Mouse (Mus musculus): ENCODE results near the gene Pafah1b1. TPM values are rescaled to one million over a fixed set of nuclear protein-coding genes. Genes with fewer than 3 reads are reported as not detected.

The Pafah1b1 gene
- polyA plus RNA-seq, 1 experiment from 2014 or later = 44.9 TPM

DNA sequence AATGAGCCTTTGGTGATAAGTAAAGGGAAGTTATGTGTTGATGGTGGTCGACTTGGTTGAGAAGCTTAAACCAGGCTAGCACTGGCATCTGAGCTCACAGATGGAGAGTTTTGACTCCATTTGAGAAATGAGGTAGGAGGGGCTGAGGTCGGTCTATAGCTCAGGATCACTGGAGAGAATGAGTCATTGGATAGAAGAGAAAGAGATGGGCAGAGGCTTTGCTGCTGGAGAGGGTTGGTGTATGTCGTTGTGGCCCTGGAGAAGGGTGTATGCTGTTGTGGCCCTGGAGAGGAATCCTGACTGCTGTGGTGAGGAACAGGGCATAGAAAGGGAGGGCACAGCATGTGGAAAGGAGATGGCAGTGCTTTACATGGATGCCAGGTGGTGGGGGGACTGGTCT lies 68.5 kb downstream of the Pafah1b1 start:
- no peaks in the 10 kb centered on the region for H3K27me3 ChIP-seq (ENCODE audit: control insufficient read depth, insufficient read depth, low read depth, low read length)
- H3K9ac ChIP-seq (ENCODE audit: low read length) = no peak overlapping the region
- H3K4me2 ChIP-seq (ENCODE audit: low read depth, low read length) = no peak overlapping the region
- 77% methylated on average over 3 of the region's 3 CpGs for WGBS
- H3K4me1 ChIP-seq (replicated peaks; ENCODE audit: control insufficient read depth, insufficient read depth, low read length) = peaks cover 9% of the 10 kb centered on the region
- no peak overlapping the region for H3K4me3 ChIP-seq (ENCODE audit: low read length)
- H3K36me3 ChIP-seq (ENCODE audit: control insufficient read depth, insufficient read depth, low read length) = peaks cover 32% of the 10 kb centered on the region
- peaks cover 2% of the 10 kb centered on the region; the same call in 1 of the 2 replicates for H3K9me3 ChIP-seq (ENCODE audit: control insufficient read depth, low read length)
- ATAC-seq (ENCODE audit: low read depth) = no peak
- H3K27ac ChIP-seq (ENCODE audit: low read length) = no peak overlapping the region

DNA sequence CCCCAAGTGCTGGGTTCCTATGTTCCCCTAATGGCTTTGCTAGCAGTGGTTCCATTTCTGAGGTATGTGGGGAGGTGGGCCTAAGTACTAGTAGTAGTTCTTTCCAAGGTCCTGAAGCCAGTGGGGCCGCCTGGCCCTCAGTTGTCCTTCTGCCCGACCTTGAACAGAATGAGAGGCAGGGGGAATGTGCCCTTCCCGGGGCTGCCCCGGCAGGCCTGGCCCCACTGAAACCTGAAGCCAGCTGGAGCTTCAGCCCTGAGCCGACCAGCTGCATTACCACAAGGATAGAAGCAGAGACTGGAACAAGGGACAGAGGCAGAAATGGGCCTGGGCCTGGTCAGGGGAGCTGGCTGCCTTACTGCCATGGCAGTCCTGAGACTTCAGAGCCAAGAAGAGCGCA lies 71.1 kb downstream of the Pafah1b1 start:
- H3K36me3 ChIP-seq (ENCODE audit: control insufficient read depth, insufficient read depth, low read length) = peaks cover 14% of the 10 kb centered on the region
- H3K27me3 ChIP-seq (ENCODE audit: control insufficient read depth, insufficient read depth, low read depth, low read length) = no peaks in the 10 kb centered on the region
- no peak for ATAC-seq (ENCODE audit: low read depth)
- WGBS = 58% methylated on average over 6 of the region's 6 CpGs
- no peak overlapping the region for H3K27ac ChIP-seq (ENCODE audit: low read length)
- H3K4me3 ChIP-seq (ENCODE audit: low read length) = no peak overlapping the region
- peaks cover 1% of the 10 kb centered on the region; the same call in 1 of the 2 replicates for H3K9me3 ChIP-seq (ENCODE audit: control insufficient read depth, low read length)
- H3K9ac ChIP-seq (ENCODE audit: low read length) = no peak overlapping the region
- H3K4me1 ChIP-seq (replicated peaks; ENCODE audit: control insufficient read depth, insufficient read depth, low read length) = peaks cover 24% of the 10 kb centered on the region
- no peak overlapping the region for H3K4me2 ChIP-seq (ENCODE audit: low read depth, low read length)

DNA sequence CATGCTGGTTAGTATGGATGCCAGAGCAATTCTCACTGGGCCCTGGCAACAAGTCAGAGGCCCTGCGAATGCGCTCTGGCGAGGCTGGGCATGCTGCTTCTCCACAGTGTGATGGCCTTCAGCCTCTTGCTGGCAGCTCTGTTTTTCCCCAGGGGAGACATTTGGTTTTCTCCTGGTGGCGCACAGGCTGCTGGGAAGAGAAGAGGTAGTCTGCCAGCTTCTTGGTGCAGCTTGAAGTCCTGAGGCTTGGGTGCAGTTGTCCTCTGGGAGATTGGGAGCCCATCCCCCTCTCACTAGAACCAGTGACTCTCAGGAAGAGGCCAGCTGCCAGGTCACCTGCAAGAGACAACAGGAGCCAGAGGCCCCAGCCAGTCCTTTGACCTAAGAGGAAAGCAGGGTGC lies 71.7 kb downstream of the Pafah1b1 start:
- Histone ChIP-seq H3K4me3 (ENCODE audit: low read length) (no peak overlapping the region), H3K36me3 (ENCODE audit: control insufficient read depth, insufficient read depth, low read length) (peaks cover 8% of the 10 kb centered on the region), H3K4me1 (replicated peaks; ENCODE audit: control insufficient read depth, insufficient read depth, low read length) (peaks cover 24% of the 10 kb centered on the region), H3K27me3 (ENCODE audit: control insufficient read depth, insufficient read depth, low read depth, low read length) (no peaks in the 10 kb centered on the region), H3K27ac (ENCODE audit: low read length) (no peak overlapping the region), H3K4me2 (ENCODE audit: low read depth, low read length) (no peak overlapping the region), H3K9me3 (ENCODE audit: control insufficient read depth, low read length) (no peaks in the 10 kb centered on the region), H3K9ac (ENCODE audit: low read length) (no peak overlapping the region)
- ATAC-seq (ENCODE audit: low read depth) = no peak
- 92% methylated on average over 4 of the region's 4 CpGs for WGBS

DNA sequence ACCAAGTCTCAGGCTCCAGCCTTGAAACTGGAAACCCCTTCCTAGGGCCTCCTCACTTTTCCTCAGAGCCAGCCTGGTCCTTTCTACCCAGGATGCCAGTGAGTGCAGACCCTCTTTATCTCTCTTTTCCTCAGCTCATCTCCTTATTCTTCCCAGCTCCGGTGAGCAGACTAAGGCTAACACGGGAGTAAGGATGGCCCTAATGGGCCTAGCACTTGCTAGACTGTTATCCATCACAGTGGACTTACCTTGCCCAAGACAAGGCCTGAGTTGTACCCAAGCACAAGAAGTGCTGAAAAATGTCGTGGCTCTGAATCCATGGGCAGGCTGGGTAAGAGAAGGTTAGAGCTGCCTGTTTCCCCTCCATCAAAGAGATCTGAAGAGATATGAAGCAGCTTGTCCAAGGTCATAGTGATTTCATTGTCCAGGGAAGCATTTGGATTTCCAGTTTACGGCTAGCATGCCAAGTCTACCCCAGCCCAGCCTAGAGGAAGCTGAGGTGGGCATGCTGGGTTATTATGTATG lies 73.8 kb downstream of the Pafah1b1 start:
- H3K4me2 ChIP-seq (ENCODE audit: low read depth, low read length) = peak overlapping the region; percentile 78
- no peaks in the 10 kb centered on the region for H3K36me3 ChIP-seq (ENCODE audit: control insufficient read depth, insufficient read depth, low read length)
- no peaks in the 10 kb centered on the region for H3K9me3 ChIP-seq (ENCODE audit: control insufficient read depth, low read length)
- peak overlapping the region; percentile 95 for H3K4me3 ChIP-seq (ENCODE audit: low read length)
- H3K9ac ChIP-seq (ENCODE audit: low read length) = peak overlapping the region; percentile 86
- H3K27ac ChIP-seq (ENCODE audit: low read length) = peak overlapping the region; percentile 28; the same call in 1 of the 2 replicates
- WGBS = 39% methylated on average over 4 of the region's 4 CpGs
- no peak for ATAC-seq (ENCODE audit: low read depth)
- H3K4me1 ChIP-seq (replicated peaks; ENCODE audit: control insufficient read depth, insufficient read depth, low read length) = peaks cover 24% of the 10 kb centered on the region
- no peaks in the 10 kb centered on the region for H3K27me3 ChIP-seq (ENCODE audit: control insufficient read depth, insufficient read depth, low read depth, low read length)

DNA sequence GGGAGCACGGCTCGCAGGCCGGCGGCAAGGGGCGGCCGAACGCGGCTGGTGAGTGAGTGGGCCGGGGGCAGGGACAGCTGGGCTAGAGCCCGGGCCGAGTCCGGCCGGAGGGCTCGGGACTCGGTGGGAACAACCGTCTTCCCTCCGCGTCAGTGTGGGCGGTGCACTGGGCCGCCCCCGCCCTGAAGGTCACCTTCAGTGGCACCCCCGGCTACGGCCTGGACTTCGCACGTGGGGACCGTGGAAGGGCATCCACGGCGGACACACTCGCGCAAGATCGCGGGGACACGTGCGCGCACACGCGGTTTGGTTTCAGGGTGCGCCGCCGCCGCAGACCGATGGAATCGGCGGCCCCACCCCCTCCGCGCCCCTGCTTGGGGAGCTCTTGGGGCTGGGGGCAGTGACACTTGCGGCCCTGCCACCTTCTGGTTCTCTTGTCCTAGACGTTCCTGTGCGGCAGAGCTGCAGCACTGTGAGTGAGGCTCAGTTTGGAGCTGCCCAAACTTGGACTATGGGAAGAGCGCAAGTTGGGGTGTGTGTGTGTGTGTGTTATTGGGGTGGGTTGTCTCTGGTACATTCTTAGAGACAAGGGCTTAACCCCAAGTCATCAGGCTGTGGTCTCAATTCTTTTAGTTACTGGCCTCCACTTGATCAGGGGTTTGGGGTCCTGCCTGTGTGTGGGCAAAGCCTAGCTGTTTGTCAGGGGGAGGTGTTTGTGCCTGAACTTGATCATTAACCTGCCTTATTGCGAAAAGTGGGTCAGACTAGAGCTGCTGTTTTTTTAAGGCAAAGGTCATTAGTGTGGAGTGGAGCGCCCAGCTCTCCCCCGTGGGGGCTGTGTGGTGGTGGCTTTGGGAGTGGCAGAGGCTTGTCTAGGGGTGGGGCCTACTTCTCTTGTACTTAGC lies 74.6 kb downstream of the Pafah1b1 start:
- peak overlapping the region; percentile 78 for H3K4me2 ChIP-seq (ENCODE audit: low read depth, low read length)
- peaks cover 24% of the 10 kb centered on the region for H3K4me1 ChIP-seq (replicated peaks; ENCODE audit: control insufficient read depth, insufficient read depth, low read length)
- peak; percentile 41 for ATAC-seq (ENCODE audit: low read depth)
- H3K27me3 ChIP-seq (ENCODE audit: control insufficient read depth, insufficient read depth, low read depth, low read length) = no peaks in the 10 kb centered on the region
- peak overlapping the region; percentile 86 for H3K9ac ChIP-seq (ENCODE audit: low read length)
- H3K36me3 ChIP-seq (ENCODE audit: control insufficient read depth, insufficient read depth, low read length) = no peaks in the 10 kb centered on the region
- peak overlapping the region; percentile 61 for H3K27ac ChIP-seq (ENCODE audit: low read length)
- H3K9me3 ChIP-seq (ENCODE audit: control insufficient read depth, low read length) = no peaks in the 10 kb centered on the region
- WGBS = under 1% methylated on average over 49 of the region's 53 CpGs
- H3K4me3 ChIP-seq (ENCODE audit: low read length) = peak overlapping the region; percentile 95

DNA sequence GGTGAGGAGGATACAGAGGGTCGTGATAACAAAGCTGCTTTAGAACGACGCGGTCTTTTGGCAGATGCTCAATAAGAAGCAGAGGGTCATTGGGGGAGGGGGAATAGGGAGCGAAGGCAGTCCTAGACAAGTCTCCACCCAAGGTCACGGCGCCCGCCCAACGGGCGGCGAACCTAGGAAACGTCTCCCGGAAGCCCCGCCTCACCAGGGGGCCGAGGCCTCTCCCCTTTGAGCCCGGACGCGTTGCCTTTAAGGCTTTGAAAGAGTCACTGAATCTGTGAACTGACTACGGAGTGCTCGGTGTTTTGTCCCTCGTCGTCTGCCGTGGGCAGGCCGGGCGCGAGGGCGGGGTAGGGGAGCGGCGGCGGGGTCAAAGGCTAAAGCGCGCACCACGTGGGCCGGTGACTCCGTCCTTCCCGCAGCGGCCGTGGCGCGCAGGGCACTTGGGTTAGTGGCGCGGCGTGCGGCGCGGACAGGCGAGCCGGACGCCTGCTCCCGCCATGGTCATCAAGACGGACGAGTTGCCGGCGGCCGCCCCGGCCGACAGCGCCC lies 75.3 kb downstream of the Pafah1b1 start, which contains the start of gene Cluh:
Gene Cluh (plus strand): TSS at position 401 of the 552 bp plus-strand sequence.
- Histone ChIP-seq H3K27me3 (ENCODE audit: control insufficient read depth, insufficient read depth, low read depth, low read length) (no peaks in the 10 kb centered on the region), H3K36me3 (ENCODE audit: control insufficient read depth, insufficient read depth, low read length) (no peaks in the 10 kb centered on the region), H3K4me2 (ENCODE audit: low read depth, low read length) (peak within 1 kb of the TSS; percentile 78), H3K27ac (ENCODE audit: low read length) (peak within 1 kb of the TSS; percentile 61), H3K9ac (ENCODE audit: low read length) (peak within 1 kb of the TSS; percentile 86), H3K4me1 (replicated peaks; ENCODE audit: control insufficient read depth, insufficient read depth, low read length) (peaks cover 24% of the 10 kb centered on the region), H3K4me3 (ENCODE audit: low read length) (peak within 1 kb of the TSS; percentile 95), H3K9me3 (ENCODE audit: control insufficient read depth, low read length) (no peaks in the 10 kb centered on the region)
- under 1% methylated on average over 52 of the region's 58 CpGs for WGBS
- peak; percentile 96 for ATAC-seq (ENCODE audit: low read depth)

DNA sequence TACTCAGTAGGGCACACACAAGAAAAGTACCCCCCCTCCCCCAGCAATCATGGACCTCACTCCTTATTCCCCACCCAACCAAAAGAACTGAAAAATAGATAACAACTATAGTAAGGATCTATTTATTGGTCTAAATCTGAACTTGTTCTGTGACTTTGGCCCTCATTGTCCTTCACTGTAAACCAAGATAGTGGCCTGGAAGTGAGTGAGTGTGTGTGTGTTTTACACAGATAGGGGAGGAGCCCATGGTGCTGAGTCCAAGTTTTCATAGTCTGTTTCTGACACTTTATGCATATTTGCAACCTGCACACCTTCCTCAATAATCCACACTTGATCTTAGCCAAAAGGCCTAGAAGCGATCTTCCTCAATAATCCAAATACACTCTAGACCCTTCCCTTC lies 75.8 kb downstream of the Pafah1b1 start:
- Histone ChIP-seq H3K27ac (ENCODE audit: low read length) (peak overlapping the region; percentile 41), H3K4me1 (replicated peaks; ENCODE audit: control insufficient read depth, insufficient read depth, low read length) (peaks cover 24% of the 10 kb centered on the region), H3K9ac (ENCODE audit: low read length) (peak overlapping the region; percentile 86), H3K4me2 (ENCODE audit: low read depth, low read length) (peak overlapping the region; percentile 78), H3K4me3 (ENCODE audit: low read length) (peak overlapping the region; percentile 95), H3K9me3 (ENCODE audit: control insufficient read depth, low read length) (no peaks in the 10 kb centered on the region), H3K36me3 (ENCODE audit: control insufficient read depth, insufficient read depth, low read length) (no peaks in the 10 kb centered on the region), H3K27me3 (ENCODE audit: control insufficient read depth, insufficient read depth, low read depth, low read length) (no peaks in the 10 kb centered on the region)
- peak; percentile 24 for ATAC-seq (ENCODE audit: low read depth)
- WGBS = 10% methylated on average over 1 of the region's 1 CpGs

DNA sequence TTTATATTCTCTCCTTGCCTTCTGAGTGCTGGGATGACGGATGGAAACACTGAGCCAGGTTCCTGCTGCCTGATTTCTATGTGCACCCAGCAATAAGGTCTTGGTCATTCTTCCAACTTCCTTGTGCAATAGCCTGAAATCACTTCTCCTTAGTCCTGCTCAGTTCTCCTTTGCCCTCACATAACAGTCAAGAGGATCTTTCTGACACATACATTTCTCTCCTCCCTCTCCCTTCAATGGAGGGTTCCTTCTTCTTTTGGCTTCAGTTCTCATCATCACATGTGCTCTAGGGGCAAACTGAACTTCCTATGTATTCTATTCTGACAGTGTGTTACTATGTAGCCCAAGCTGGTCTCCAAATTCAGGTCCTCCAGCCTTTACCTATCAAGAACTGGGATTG lies 76.5 kb downstream of the Pafah1b1 start:
- Histone ChIP-seq H3K36me3 (ENCODE audit: control insufficient read depth, insufficient read depth, low read length) (no peaks in the 10 kb centered on the region), H3K4me3 (ENCODE audit: low read length) (no peak overlapping the region), H3K27me3 (ENCODE audit: control insufficient read depth, insufficient read depth, low read depth, low read length) (no peaks in the 10 kb centered on the region), H3K4me1 (replicated peaks; ENCODE audit: control insufficient read depth, insufficient read depth, low read length) (peaks cover 24% of the 10 kb centered on the region), H3K4me2 (ENCODE audit: low read depth, low read length) (no peak overlapping the region), H3K9me3 (ENCODE audit: control insufficient read depth, low read length) (no peaks in the 10 kb centered on the region), H3K27ac (ENCODE audit: low read length) (no peak overlapping the region), H3K9ac (ENCODE audit: low read length) (no peak overlapping the region)
- ATAC-seq (ENCODE audit: low read depth) = no peak
- 87% methylated on average over 1 of the region's 1 CpGs for WGBS

DNA sequence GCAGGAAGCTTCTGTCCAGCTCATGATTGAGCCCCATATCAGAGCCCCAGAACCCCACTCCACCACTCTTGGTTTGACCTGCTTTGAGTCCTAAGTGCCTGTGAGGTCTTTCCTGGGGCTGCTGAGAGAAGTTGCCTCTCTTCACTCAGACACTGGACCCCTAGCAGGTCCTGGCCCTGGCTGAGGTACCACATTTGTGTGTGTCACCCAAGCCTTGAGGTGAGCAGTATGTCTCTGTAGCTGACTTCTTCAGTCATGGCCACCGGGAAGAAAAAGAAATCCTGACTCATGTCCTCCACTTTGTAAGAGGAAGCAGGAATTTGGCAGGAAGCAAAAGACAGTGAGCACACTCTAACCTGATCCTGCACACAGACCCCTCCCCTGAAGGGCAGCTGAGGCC lies 84.8 kb downstream of the Pafah1b1 start:
- peaks cover 21% of the 10 kb centered on the region for H3K4me1 ChIP-seq (replicated peaks; ENCODE audit: control insufficient read depth, insufficient read depth, low read length)
- H3K27me3 ChIP-seq (ENCODE audit: control insufficient read depth, insufficient read depth, low read depth, low read length) = no peaks in the 10 kb centered on the region
- H3K36me3 ChIP-seq (ENCODE audit: control insufficient read depth, insufficient read depth, low read length) = no peaks in the 10 kb centered on the region
- peak overlapping the region; percentile 82; the same call in 1 of the 2 replicates for H3K4me2 ChIP-seq (ENCODE audit: low read depth, low read length)
- no peak overlapping the region for H3K4me3 ChIP-seq (ENCODE audit: low read length)
- H3K9me3 ChIP-seq (ENCODE audit: control insufficient read depth, low read length) = no peaks in the 10 kb centered on the region
- WGBS = 56% methylated on average over 1 of the region's 1 CpGs
- H3K27ac ChIP-seq (ENCODE audit: low read length) = peak overlapping the region; percentile 95
- no peak overlapping the region for H3K9ac ChIP-seq (ENCODE audit: low read length)
- no peak for ATAC-seq (ENCODE audit: low read depth)

Data from lung, embryonic 16.5 days (tissue).